Mouse (Mus musculus) ES-Bruce4 (cell line): ENCODE results near the gene Rnd1. TPM values are rescaled to one million over a fixed set of nuclear protein-coding genes. Genes with fewer than 3 reads are reported as not detected.

ENCODE experiments used
- H3K27ac ChIP-seq: 2 replicates; pipeline ENCODE4 v1.5.1; 2012; ENCODE audit warnings: low read length, inconsistent platforms; ENCODE audit not compliant: insufficient read depth
- H3K27me3 ChIP-seq: 2 replicates; pipeline ENCODE4 v1.6.1; 2012; ENCODE audit warnings: mild to moderate bottlenecking, low read length, inconsistent platforms; ENCODE audit not compliant: control insufficient read depth, poor library complexity, insufficient read depth, severe bottlenecking
- H3K36me3 ChIP-seq: 2 replicates; pipeline ENCODE4 v1.6.1; 2012; ENCODE audit warnings: inconsistent platforms, mild to moderate bottlenecking, low read length, moderate library complexity; ENCODE audit not compliant: control insufficient read depth, poor library complexity, insufficient read depth, severe bottlenecking
- H3K4me1 ChIP-seq: one replicate; pipeline ENCODE4 v1.8.1; 2011; ENCODE audit warnings: low read length; ENCODE audit not compliant: control insufficient read depth, insufficient read depth
- H3K4me3 ChIP-seq: 2 replicates; pipeline ENCODE4 v1.5.1; 2011; ENCODE audit warnings: low read depth, mild to moderate bottlenecking, low read length
- H3K9ac ChIP-seq: 2 replicates; pipeline ENCODE4 v1.6.1; 2012; ENCODE audit warnings: low read depth, mild to moderate bottlenecking, inconsistent platforms; ENCODE audit not compliant: poor library complexity, severe bottlenecking
- H3K9me3 ChIP-seq: replicated peaks from 2 replicates; pipeline ENCODE4 v1.6.1; 2012; ENCODE audit warnings: mild to moderate bottlenecking, low read length, inconsistent platforms; ENCODE audit not compliant: control insufficient read depth, poor library complexity, insufficient read depth, severe bottlenecking
- CTCF ChIP-seq: IDR thresholded peaks from one replicate; pipeline ENCODE4 v1.8.1; 2011; ENCODE audit warnings: low read depth, low read length
- EP300 ChIP-seq: IDR thresholded peaks from 2 replicates; pipeline ENCODE4 v1.6.1; 2011; ENCODE audit warnings: low read depth, low read length; ENCODE audit not compliant: insufficient read depth
- POLR2A ChIP-seq: IDR thresholded peaks from one replicate; pipeline ENCODE4 v1.8.1; 2011; ENCODE audit warnings: low read length; ENCODE audit not compliant: insufficient read depth
- polyA plus RNA-seq: library from polyadenylated mRNA; stranded (reverse); fragments of >200 nt; gene quantifications from 2 replicates; pipeline ENCODE4 v1.2.4, GENCODE M21; 2011; ENCODE audit warnings: low read depth; ENCODE audit not compliant: missing spikeins, insufficient read depth, insufficient read length

The Rnd1 gene
- polyA plus RNA-seq, 1 experiment = 3.7 TPM

GRCm38 (mm10) chr15:98626487-98627212 is 50.6 kb downstream of the Rnd1 start:
- TF ChIP-seq POLR2A = no peak
- no peak for TF ChIP-seq EP300
- peak; percentile 30 for TF ChIP-seq CTCF
- Histone ChIP-seq H3K27ac (peak overlapping the region; percentile 62), H3K36me3 (no peaks in the 10 kb centered on the region), H3K9ac (no peak overlapping the region), H3K9me3 (no peaks in the 10 kb centered on the region), H3K4me1 (peaks cover 14% of the 10 kb centered on the region), H3K27me3 (no peaks in the 10 kb centered on the region), H3K4me3 (no peak overlapping the region)

GRCm38 (mm10) chr15:98626078-98626477 is 51.2 kb downstream of the Rnd1 start:
- H3K9me3 ChIP-seq = no peaks in the 10 kb centered on the region
- no peak overlapping the region for H3K4me3 ChIP-seq
- peak overlapping the region; percentile 65 for H3K27ac ChIP-seq
- TF ChIP-seq CTCF = no peak
- no peak for TF ChIP-seq POLR2A
- TF ChIP-seq EP300 = no peak
- H3K9ac ChIP-seq = no peak overlapping the region; the same call in 1 of the 2 replicates
- peaks cover 14% of the 10 kb centered on the region for H3K4me1 ChIP-seq
- H3K27me3 ChIP-seq = no peaks in the 10 kb centered on the region
- no peaks in the 10 kb centered on the region for H3K36me3 ChIP-seq

- Histone ChIP-seq H3K4me3 (no peak overlapping the region), H3K27ac (no peak overlapping the region), H3K27me3 (no peaks in the 10 kb centered on the region), H3K4me1 (peaks cover 13% of the 10 kb centered on the region), H3K36me3 (no peaks in the 10 kb centered on the region), H3K9me3 (no peaks in the 10 kb centered on the region), H3K9ac (no peak overlapping the region)
- no peak for TF ChIP-seq POLR2A
- no peak for TF ChIP-seq CTCF
- TF ChIP-seq EP300 = no peak
These were observed 53.9 kb downstream of the Rnd1 start for GRCm38 (mm10) chr15:98623361-98623821.

GRCm38 (mm10) chr15:98622721-98623120 is 54.5 kb downstream of the Rnd1 start:
- no peak overlapping the region for H3K9ac ChIP-seq

GRCm38 (mm10) chr15:98622199-98622598 is 55.1 kb downstream of the Rnd1 start:
- no peak for TF ChIP-seq POLR2A
- no peak for TF ChIP-seq CTCF
- TF ChIP-seq EP300 = no peak
- H3K27ac ChIP-seq = peak overlapping the region; percentile 49; the same call in 1 of the 2 replicates
- no peaks in the 10 kb centered on the region for H3K27me3 ChIP-seq
- H3K4me1 ChIP-seq = peaks cover 10% of the 10 kb centered on the region
- H3K9ac ChIP-seq = no peak overlapping the region
- no peaks in the 10 kb centered on the region for H3K36me3 ChIP-seq
- no peaks in the 10 kb centered on the region for H3K9me3 ChIP-seq
- no peak overlapping the region for H3K4me3 ChIP-seq

More at GRCm38 (mm10) chr15:98622721-98623120, 54.5 kb downstream of the Rnd1 start:
- TF ChIP-seq POLR2A = no peak
- no peak for TF ChIP-seq CTCF
- TF ChIP-seq EP300 = no peak
- peak overlapping the region; percentile 49; the same call in 1 of the 2 replicates for H3K27ac ChIP-seq
- no peaks in the 10 kb centered on the region for H3K36me3 ChIP-seq
- H3K4me3 ChIP-seq = no peak overlapping the region
- no peaks in the 10 kb centered on the region for H3K27me3 ChIP-seq
- H3K9me3 ChIP-seq = no peaks in the 10 kb centered on the region
- H3K4me1 ChIP-seq = peaks cover 10% of the 10 kb centered on the region

- Histone ChIP-seq H3K9me3 (no peaks in the 10 kb centered on the region), H3K9ac (no peak overlapping the region), H3K36me3 (no peaks in the 10 kb centered on the region), H3K4me3 (no peak overlapping the region), H3K4me1 (peaks cover 4% of the 10 kb centered on the region), H3K27me3 (no peaks in the 10 kb centered on the region), H3K27ac (no peak overlapping the region)
- TF ChIP-seq POLR2A (no peak), CTCF (peak; percentile 55)
These were observed 60.1 kb downstream of the Rnd1 start for GRCm38 (mm10) chr15:98617176-98617537.
